Mouse (Mus musculus) embryonic facial prominence, embryonic 15.5 days (tissue): ENCODE results near the gene Klf13. TPM values are rescaled to one million over a fixed set of nuclear protein-coding genes. Genes with fewer than 3 reads are reported as not detected.

Source experiments
- ATAC-seq: fragments of 200-750 bp; cut with Nextera tagmentation; 2 replicates; pipeline ENCODE4 v1.8.0; 2017; ENCODE audit warnings: low read depth, moderate TSS enrichment; ENCODE audit not compliant: insufficient number of reproducible peaks, low FRiP score, low TSS enrichment
- H3K27ac ChIP-seq: fragments of 300-500 bp; sonication (generic); replicated peaks from 2 replicates; pipeline ENCODE4 v1.5.1; 2015; ENCODE audit warnings: mild to moderate bottlenecking, inconsistent platforms
- H3K27me3 ChIP-seq: fragments of 300-500 bp; sonication (generic); 2 replicates; pipeline ENCODE4 v1.6.1; 2015; ENCODE audit warnings: inconsistent platforms
- H3K36me3 ChIP-seq: fragments of 300-500 bp; sonication (generic); 2 replicates; pipeline ENCODE4 v1.6.1; 2015; ENCODE audit warnings: mild to moderate bottlenecking, inconsistent platforms
- H3K4me1 ChIP-seq: fragments of 300-500 bp; sonication (generic); 2 replicates; pipeline ENCODE4 v1.6.1; 2015; ENCODE audit warnings: inconsistent platforms
- H3K4me2 ChIP-seq: fragments of 300-500 bp; sonication (generic); replicated peaks from 2 replicates; pipeline ENCODE4 v1.6.1; 2015; ENCODE audit warnings: mild to moderate bottlenecking, inconsistent platforms
- H3K4me3 ChIP-seq: fragments of 300-500 bp; sonication (generic); replicated peaks from 2 replicates; pipeline ENCODE4 v1.5.1; 2015; ENCODE audit warnings: mild to moderate bottlenecking, inconsistent platforms
- H3K9ac ChIP-seq: fragments of 300-500 bp; sonication (generic); 2 replicates; pipeline ENCODE4 v1.6.1; 2015; ENCODE audit warnings: inconsistent platforms
- H3K9me3 ChIP-seq: fragments of 300-500 bp; sonication (generic); replicated peaks from 2 replicates; pipeline ENCODE4 v1.6.1; 2016; ENCODE audit warnings: inconsistent platforms
- WGBS: fragments of 180-500 bp; shearing (Covaris S2); methylation state at CpG from one replicate; pipeline ENCODE4 v1.1.7; 2015; 5-methylcytosine and 5-hydroxymethylcytosine counted together
- polyA plus RNA-seq: library from polyadenylated mRNA; unstranded; fragments of >200 nt; fragmentation: Nextera tagmentation; extraction: Ambion mirVana; gene quantifications from 2 replicates; pipeline ENCODE4 v1.2.1, GENCODE M21; 2015

Gene Klf13
- polyA plus RNA-seq, 1 experiment from 2014 or later: 39.9 TPM

DNA sequence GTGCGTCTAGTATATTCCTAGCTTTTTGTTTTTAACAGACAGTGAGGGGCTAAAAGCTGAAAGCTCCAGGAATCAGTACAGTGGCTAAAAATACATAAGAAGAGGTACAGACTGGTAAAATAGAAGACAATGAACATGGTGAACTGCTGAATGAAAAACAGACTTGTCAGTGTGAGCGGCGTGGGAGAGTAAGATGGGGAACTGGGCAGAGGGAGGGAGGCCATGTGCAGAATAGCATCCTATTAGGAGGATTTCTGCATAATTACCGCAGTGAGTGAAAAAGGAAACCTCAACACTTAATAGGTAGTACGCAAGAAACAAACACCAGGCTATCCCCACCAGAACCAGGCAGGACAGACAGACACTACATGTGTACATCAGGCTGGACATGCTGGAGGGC lies 45.5 kb downstream of the Klf13 start:
- H3K4me3 ChIP-seq: no peak overlapping the region
- H3K9ac ChIP-seq: no peak overlapping the region
- ATAC-seq: no peak
- no peak overlapping the region for H3K4me2 ChIP-seq
- 69% methylated on average over 5 of the region's 5 CpGs for WGBS
- H3K27ac ChIP-seq: no peak overlapping the region
- H3K9me3 ChIP-seq: no peaks in the 10 kb centered on the region
- peaks cover 32% of the 10 kb centered on the region for H3K4me1 ChIP-seq
- H3K27me3 ChIP-seq: no peaks in the 10 kb centered on the region
- H3K36me3 ChIP-seq: peaks cover 15% of the 10 kb centered on the region

DNA sequence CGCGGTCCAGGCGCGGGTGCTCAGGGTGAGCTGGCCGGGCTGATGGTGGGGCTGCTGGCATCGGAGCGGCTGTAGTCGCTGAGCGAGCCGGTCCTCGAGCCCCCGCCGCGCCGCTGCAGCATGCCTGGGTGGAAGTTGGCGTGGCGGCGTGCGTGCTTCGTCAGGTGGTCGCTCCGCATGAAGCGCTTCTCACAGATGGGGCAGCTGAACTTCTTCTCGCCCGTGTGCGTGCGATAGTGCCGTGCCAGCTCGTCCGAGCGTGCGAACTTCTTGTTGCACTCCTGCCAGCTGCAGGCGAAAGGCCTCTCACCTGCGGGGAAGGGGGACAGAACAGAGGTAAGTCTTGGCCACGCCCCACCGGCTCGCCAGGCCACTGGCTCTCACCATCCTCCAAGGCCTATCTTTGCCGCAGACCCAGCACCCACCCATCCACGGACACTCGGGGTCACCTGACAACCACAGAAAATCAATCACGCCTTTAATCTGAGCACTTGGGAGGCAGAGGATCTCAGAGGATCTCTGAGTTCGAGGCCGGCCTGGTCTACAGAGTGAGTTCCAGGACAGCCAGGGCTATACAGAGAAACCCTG lies 47.1 kb downstream of the Klf13 start:
- Histone ChIP-seq H3K27ac (no peak overlapping the region), H3K4me2 (no peak overlapping the region), H3K4me1 (peaks cover 16% of the 10 kb centered on the region), H3K36me3 (peaks cover 15% of the 10 kb centered on the region), H3K4me3 (no peak overlapping the region), H3K9me3 (no peaks in the 10 kb centered on the region), H3K9ac (no peak overlapping the region), H3K27me3 (no peaks in the 10 kb centered on the region)
- WGBS: 73% methylated on average over 43 of the region's 43 CpGs
- no peak for ATAC-seq

DNA sequence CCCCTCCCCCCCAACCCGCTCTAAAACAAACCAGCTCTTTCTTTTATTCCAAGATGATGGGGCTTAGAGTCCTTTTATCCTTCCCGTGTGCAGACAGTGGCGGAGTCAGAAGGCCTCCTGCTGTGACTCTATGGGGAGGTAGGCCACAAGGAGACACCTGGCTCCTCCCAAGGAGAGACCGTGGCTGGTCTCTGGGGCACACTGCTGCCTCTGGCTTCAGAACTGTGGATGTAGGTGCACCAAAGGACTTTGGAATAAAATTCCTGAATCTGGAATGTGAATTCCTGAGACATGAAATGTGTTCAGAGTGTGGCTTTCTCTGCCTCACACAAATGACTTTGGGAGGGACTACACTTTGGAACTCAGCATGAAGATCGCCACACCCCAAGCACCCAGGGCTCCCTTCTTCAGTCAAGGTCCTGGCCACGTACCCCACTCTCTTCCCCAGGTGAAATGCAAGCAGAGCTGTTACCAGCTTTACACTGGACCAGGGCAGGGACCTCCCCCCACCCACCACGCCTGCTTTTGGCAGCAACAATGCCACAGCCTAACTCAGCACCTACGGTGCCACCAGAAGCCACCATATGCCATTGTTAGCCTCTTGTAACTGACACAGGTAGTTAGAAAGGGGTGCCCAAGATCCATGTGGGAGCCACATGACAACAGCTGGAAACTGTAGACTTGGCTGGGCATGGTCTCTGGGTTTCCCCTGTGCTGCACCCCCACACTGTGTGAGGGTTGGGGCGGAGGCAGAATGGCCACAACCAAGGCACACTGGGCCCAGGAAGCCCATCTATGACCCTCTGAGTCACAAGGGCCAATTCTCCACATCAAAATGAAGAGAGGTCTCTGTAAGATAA lies 49.4 kb downstream of the Klf13 start:
- Histone ChIP-seq H3K4me2 (no peak overlapping the region), H3K4me1 (peaks cover 10% of the 10 kb centered on the region), H3K27ac (no peak overlapping the region), H3K9ac (no peak overlapping the region), H3K36me3 (peaks cover 15% of the 10 kb centered on the region), H3K9me3 (no peaks in the 10 kb centered on the region), H3K4me3 (no peak overlapping the region), H3K27me3 (no peaks in the 10 kb centered on the region)
- ATAC-seq: no peak
- 65% methylated on average over 9 of the region's 9 CpGs for WGBS

DNA sequence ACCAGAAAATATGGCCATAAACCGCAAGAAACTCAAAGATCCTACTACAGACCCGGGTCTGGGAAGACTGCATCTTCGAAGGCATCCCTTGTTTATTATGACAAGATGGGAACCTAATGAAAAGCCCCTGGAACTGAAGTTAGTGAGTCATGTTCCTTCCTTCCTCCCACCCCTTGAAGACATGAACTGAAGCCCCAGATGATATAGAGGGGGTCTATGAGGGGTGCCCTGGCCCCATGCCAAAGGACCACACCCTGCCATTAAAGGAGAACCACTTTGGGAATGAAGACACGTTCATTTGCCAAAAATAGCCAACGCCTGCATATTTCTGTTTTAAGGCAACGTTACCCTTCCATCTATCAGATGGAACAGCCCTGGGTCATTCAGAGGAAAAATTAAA lies 50.0 kb downstream of the Klf13 start:
- Histone ChIP-seq H3K9me3 (no peaks in the 10 kb centered on the region), H3K27me3 (no peaks in the 10 kb centered on the region), H3K27ac (no peak overlapping the region), H3K36me3 (peaks cover 15% of the 10 kb centered on the region), H3K4me2 (no peak overlapping the region), H3K4me1 (peaks cover 10% of the 10 kb centered on the region), H3K4me3 (no peak overlapping the region), H3K9ac (no peak overlapping the region)
- WGBS: 45% methylated on average over 6 of the region's 6 CpGs
- ATAC-seq: no peak

DNA sequence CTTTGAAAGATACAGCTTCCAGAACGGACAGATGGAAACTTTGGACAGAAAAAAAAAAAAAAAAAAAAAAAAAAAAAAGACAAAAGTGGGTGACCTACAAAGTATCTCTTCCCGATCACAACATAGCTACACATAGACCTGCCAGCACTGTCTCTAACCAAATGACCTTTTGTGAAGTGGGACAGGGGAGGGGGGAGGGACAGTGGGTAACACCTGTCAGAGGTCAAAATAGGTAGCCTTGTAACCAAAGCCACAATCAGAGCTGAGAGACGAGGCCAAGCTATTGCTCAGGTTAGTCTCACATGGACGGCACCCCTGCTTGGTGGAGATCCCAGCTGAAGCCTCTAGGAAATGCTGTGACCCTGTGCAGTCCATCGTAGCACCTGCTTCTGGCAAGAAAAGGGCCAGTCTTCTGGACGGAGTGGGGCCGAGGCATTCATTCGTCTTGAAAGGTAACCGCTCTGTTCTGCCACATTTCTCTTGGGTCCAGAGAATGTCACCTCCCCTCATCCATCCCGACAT lies 51.1 kb downstream of the Klf13 start:
- no peak overlapping the region for H3K9ac ChIP-seq
- no peaks in the 10 kb centered on the region for H3K9me3 ChIP-seq
- H3K36me3 ChIP-seq: peaks cover 15% of the 10 kb centered on the region
- H3K4me3 ChIP-seq: no peak overlapping the region
- H3K27me3 ChIP-seq: no peaks in the 10 kb centered on the region
- peaks cover 10% of the 10 kb centered on the region for H3K4me1 ChIP-seq
- H3K4me2 ChIP-seq: no peak overlapping the region
- 79% methylated on average over 10 of the region's 10 CpGs for WGBS
- H3K27ac ChIP-seq: no peak overlapping the region
- ATAC-seq: no peak

DNA sequence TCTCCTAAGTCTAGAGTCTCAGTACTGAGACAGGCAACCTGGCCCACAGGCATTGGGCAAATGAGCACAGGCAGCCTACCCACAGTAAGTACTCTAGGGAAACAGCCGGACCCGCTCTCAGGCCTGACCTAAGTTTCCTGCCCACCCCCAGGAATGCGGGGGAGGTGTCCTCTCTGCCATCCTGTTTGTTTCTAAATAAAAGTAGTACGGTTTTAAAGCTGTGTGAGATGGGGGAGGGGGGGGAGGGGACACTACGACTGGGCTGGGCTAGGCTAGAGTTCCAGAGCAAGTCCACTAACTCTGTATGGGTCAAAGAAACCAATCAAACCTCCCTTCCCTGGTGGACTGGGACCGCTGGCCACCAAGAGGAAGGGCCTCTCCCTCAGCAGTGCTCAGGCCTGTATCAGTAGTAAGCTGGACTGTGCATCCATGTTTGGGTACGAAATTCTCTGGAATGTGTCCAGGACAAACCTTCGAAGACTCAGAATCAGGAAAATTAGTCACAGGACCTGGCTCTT lies 51.6 kb downstream of the Klf13 start:
- Histone ChIP-seq H3K36me3 (peaks cover 15% of the 10 kb centered on the region), H3K4me1 (peaks cover 10% of the 10 kb centered on the region), H3K27ac (no peak overlapping the region), H3K27me3 (no peaks in the 10 kb centered on the region), H3K4me3 (no peak overlapping the region), H3K9ac (no peak overlapping the region), H3K9me3 (no peaks in the 10 kb centered on the region), H3K4me2 (no peak overlapping the region)
- WGBS: 50% methylated on average over 8 of the region's 8 CpGs
- no peak for ATAC-seq

DNA sequence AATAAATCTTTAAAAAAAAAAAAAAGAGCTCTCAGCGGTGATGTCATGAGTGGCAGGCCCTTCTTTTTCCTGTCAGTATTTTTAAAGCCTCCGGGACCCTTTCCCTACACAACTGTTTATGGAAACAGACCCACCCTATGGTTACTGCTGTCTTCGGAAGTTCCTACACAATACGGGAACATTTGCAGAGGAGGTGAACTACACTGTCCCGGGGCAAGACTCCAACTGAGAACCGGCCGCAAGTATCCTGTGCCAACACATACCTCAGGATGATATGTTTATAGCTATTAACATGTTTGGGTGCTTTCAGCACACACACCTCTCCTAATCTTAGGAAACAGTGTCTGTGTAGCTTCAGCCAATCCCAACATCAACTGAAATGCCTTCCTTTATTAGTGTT lies 53.7 kb downstream of the Klf13 start:
- peaks cover 10% of the 10 kb centered on the region for H3K4me1 ChIP-seq
- H3K9ac ChIP-seq: no peak overlapping the region
- no peak overlapping the region for H3K4me3 ChIP-seq
- no peaks in the 10 kb centered on the region for H3K9me3 ChIP-seq
- H3K36me3 ChIP-seq: 0 out of 2 replicates have a peak, but pooled peaks cover 7% of the 10 kb centered on the region
- H3K27ac ChIP-seq: no peak overlapping the region
- no peak overlapping the region for H3K4me2 ChIP-seq
- H3K27me3 ChIP-seq: no peaks in the 10 kb centered on the region
- 76% methylated on average over 7 of the region's 7 CpGs for WGBS
- no peak for ATAC-seq

DNA sequence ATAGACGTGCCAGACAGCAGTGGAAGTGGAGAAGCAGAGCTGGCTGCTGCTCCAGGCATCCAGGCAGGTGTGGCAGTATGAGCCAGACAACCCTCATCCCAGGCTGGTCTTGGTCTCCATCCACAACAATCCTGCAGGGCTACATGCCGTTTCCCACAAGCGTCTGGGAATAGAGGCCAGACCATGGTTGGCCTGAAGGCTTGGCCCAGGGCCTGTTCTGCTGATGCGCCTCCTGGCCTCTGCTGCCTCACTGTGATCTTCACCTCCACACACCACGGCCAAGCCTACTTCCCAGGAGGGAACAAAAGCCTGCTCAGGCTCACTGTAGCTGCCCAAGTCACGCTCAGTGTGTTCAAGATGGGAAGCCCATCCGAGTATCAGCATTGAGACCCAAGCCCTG lies 56.0 kb downstream of the Klf13 start:
- WGBS: 82% methylated on average over 7 of the region's 7 CpGs
- Histone ChIP-seq H3K4me1 (no peaks in the 10 kb centered on the region), H3K4me2 (no peak overlapping the region), H3K4me3 (no peak overlapping the region), H3K27ac (no peak overlapping the region), H3K36me3 (no peaks in the 10 kb centered on the region), H3K9me3 (no peaks in the 10 kb centered on the region), H3K9ac (no peak overlapping the region), H3K27me3 (no peaks in the 10 kb centered on the region)
- no peak for ATAC-seq

DNA sequence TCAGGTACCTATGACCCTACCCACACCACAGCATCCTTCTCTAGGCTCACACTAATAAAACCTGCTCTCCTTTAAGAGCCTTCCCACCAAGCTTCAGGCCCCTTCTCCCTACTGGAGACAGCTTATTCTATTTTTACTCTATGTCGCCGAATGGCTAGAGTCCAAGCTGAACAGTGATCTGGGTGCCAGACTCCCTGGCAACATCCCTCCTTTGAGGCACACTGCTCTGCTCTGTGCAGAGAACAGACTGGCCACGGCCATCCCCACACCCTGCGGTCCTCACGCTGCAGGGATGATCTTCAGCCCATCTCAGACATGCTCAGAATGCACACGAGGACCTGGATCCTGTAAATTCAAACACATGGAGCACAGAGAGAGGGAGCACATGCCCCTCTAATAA lies 59.1 kb downstream of the Klf13 start:
- Histone ChIP-seq H3K4me2 (no peak overlapping the region), H3K4me3 (no peak overlapping the region), H3K9ac (no peak overlapping the region), H3K4me1 (no peaks in the 10 kb centered on the region), H3K9me3 (no peaks in the 10 kb centered on the region), H3K27ac (no peak overlapping the region), H3K27me3 (no peaks in the 10 kb centered on the region), H3K36me3 (no peaks in the 10 kb centered on the region)
- ATAC-seq: no peak
- WGBS: 73% methylated on average over 6 of the region's 6 CpGs

DNA sequence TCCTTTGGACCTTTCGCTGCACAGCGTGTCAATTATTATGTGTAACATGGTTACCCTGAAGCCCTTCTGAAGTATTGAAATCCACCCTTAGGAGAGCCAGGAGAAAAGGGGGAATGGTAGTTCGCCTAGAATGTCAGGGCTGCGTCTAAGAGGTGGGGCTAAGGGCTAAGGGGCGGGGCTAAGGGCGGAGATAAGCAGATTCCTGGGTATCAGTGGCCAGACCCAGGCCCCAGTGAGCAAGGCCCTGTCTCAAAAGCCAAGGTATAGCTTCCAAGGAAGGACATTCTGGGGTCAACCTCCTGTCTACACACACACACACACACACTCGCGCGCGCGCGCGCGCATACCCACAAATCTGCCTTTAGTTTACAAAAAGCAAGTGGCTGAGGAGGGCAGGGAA lies 61.1 kb downstream of the Klf13 start:
- Histone ChIP-seq H3K4me2 (no peak overlapping the region), H3K27me3 (no peaks in the 10 kb centered on the region), H3K4me1 (0 out of 2 replicates have a peak, but pooled peaks cover 4% of the 10 kb centered on the region), H3K9me3 (no peaks in the 10 kb centered on the region), H3K4me3 (no peak overlapping the region), H3K27ac (no peak overlapping the region), H3K36me3 (no peaks in the 10 kb centered on the region), H3K9ac (no peak overlapping the region)
- ATAC-seq: no peak
- 27% methylated on average over 14 of the region's 14 CpGs for WGBS

DNA sequence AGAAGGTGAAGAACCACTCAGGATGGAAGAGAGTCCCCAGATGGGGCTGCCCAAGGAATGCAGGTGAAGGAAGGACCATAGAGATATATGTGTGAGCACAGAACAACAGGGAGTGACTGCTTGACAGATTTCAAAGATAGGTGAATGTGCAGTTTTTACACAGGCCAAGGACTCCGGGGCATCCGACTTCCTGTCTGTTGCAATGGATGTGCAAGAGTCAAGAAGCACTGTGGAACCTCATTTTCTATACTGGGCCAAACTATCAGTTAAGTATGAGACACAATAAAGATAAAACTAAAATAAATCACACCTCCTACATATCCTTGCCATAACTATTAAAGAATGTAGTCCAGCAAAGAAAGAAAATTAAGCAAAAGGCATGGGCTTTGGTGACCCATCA lies 62.1 kb downstream of the Klf13 start:
- WGBS: 64% methylated on average over 2 of the region's 2 CpGs
- Histone ChIP-seq H3K4me3 (no peak overlapping the region), H3K27ac (no peak overlapping the region), H3K27me3 (no peaks in the 10 kb centered on the region), H3K4me2 (no peak overlapping the region), H3K9me3 (no peaks in the 10 kb centered on the region), H3K4me1 (0 out of 2 replicates have a peak, but pooled peaks cover 4% of the 10 kb centered on the region), H3K9ac (no peak overlapping the region), H3K36me3 (no peaks in the 10 kb centered on the region)
- ATAC-seq: no peak
